Mouse (Mus musculus) forebrain, postnatal 0 days (tissue): ENCODE data around the gene Med12. TPM values are rescaled to one million over a fixed set of nuclear protein-coding genes. Genes with fewer than 3 reads are reported as not detected.

ENCODE experiments used
- ATAC-seq: fragments of 200-750 bp; cut with Nextera tagmentation; 2 replicates; pipeline ENCODE4 v1.8.0; 2017; ENCODE audit warnings: mild to moderate bottlenecking, moderate library complexity
- DNase-seq: peaks from one replicate; pipeline ENCODE4 v3.0.0-alpha.2; 2015
- H3K27ac ChIP-seq: fragments of 300-500 bp; sonication (generic); 2 replicates; pipeline ENCODE4 v1.5.1; 2014; ENCODE audit warnings: low read depth, mild to moderate bottlenecking, antibody characterized with exemption, low read length, moderate library complexity, mixed read lengths
- H3K27me3 ChIP-seq: fragments of 300-500 bp; sonication (generic); 2 replicates; pipeline ENCODE4 v1.6.1; 2014; ENCODE audit warnings: mild to moderate bottlenecking, low read length, mixed read lengths; ENCODE audit not compliant: insufficient read depth
- H3K36me3 ChIP-seq: fragments of 300-500 bp; sonication (generic); 2 replicates; pipeline ENCODE4 v1.6.1; 2014; ENCODE audit warnings: mild to moderate bottlenecking, moderate library complexity; ENCODE audit not compliant: insufficient read depth
- H3K4me1 ChIP-seq: fragments of 300-500 bp; sonication (generic); 2 replicates; pipeline ENCODE4 v1.6.1; 2014; ENCODE audit warnings: antibody characterized with exemption; ENCODE audit not compliant: insufficient read depth
- H3K4me2 ChIP-seq: fragments of 300-500 bp; sonication (generic); 2 replicates; pipeline ENCODE4 v1.6.1; 2014; ENCODE audit warnings: low read depth, mild to moderate bottlenecking, moderate library complexity
- H3K4me3 ChIP-seq: fragments of 300-500 bp; sonication (generic); 2 replicates; pipeline ENCODE4 v1.5.1; 2014; ENCODE audit warnings: low read depth, low read length, mixed read lengths
- H3K9ac ChIP-seq: fragments of 300-500 bp; sonication (generic); 2 replicates; pipeline ENCODE4 v1.6.1; 2014; ENCODE audit warnings: mild to moderate bottlenecking
- H3K9me3 ChIP-seq: fragments of 300-500 bp; sonication (generic); 2 replicates; pipeline ENCODE4 v1.6.1; 2016; ENCODE audit warnings: low read length
- CTCF ChIP-seq: sonication (generic); IDR thresholded peaks from 2 replicates; pipeline ENCODE4 v1.5.1; 2016; ENCODE audit warnings: antibody characterized with exemption, control low read depth, low read depth
- WGBS: fragments of 180-500 bp; shearing (Covaris S2); extraction: QIAGEN DNeasy Blood & Tissue Kit; methylation state at CpG from one replicate; pipeline ENCODE4 v1.1.7; 2014; 5-methylcytosine and 5-hydroxymethylcytosine counted together
- polyA plus RNA-seq: library from polyadenylated mRNA; unstranded; fragments of >200 nt; fragmentation: Nextera tagmentation; extraction: Ambion mirVana; gene quantifications from 2 replicates; pipeline ENCODE4 v1.2.1, GENCODE M21; 2015
- total RNA-seq: library from RNA; depleted of rRNA; stranded (reverse); fragments of >200 nt; gene quantifications from 2 replicates; pipeline ENCODE4 v1.2.3, GENCODE M21; 2014

The Med12 gene
- total and polyA plus RNA-seq, 2 experiments from 2014 or later = 14.4 to 35.7 TPM

- Histone ChIP-seq H3K36me3 (peaks cover 42% of the 10 kb centered on the region; the same call in 1 of the 2 replicates), H3K9ac (no peak overlapping the region), H3K27ac (no peak overlapping the region), H3K27me3 (no peaks in the 10 kb centered on the region), H3K4me1 (no peaks in the 10 kb centered on the region), H3K9me3 (no peaks in the 10 kb centered on the region), H3K4me2 (no peak overlapping the region), H3K4me3 (no peak overlapping the region)
- no peak for TF ChIP-seq CTCF
- DNase-seq = no peak
- 90% methylated on average over 14 of the region's 14 CpGs for WGBS
- no peak for ATAC-seq
Observed at GRCm38 (mm10) chrX:101285953-101286670, 12.3 kb downstream of the Med12 start.

GRCm38 (mm10) chrX:101287543-101287942 is 13.7 kb downstream of the Med12 start:
- DNase-seq (no peak), ATAC-seq (no peak)
- peaks cover 41% of the 10 kb centered on the region; the same call in 1 of the 2 replicates for H3K36me3 ChIP-seq
- no peaks in the 10 kb centered on the region for H3K9me3 ChIP-seq
- no peak for TF ChIP-seq CTCF
- H3K27ac ChIP-seq = no peak overlapping the region
- no peak overlapping the region for H3K4me3 ChIP-seq
- no peak overlapping the region for H3K9ac ChIP-seq
- WGBS = 91% methylated on average over 3 of the region's 3 CpGs
- no peaks in the 10 kb centered on the region for H3K4me1 ChIP-seq
- H3K4me2 ChIP-seq = no peak overlapping the region
- H3K27me3 ChIP-seq = no peaks in the 10 kb centered on the region

- no peak overlapping the region for H3K27ac ChIP-seq
- ATAC-seq (no peak), DNase-seq (no peak)
- no peaks in the 10 kb centered on the region for H3K4me1 ChIP-seq
- no peaks in the 10 kb centered on the region for H3K9me3 ChIP-seq
- no peak for TF ChIP-seq CTCF
- H3K4me2 ChIP-seq = no peak overlapping the region
- WGBS = 93% methylated on average over 6 of the region's 6 CpGs
- H3K36me3 ChIP-seq = peaks cover 44% of the 10 kb centered on the region; the same call in 1 of the 2 replicates
- H3K27me3 ChIP-seq = no peaks in the 10 kb centered on the region
- no peak overlapping the region for H3K4me3 ChIP-seq
- no peak overlapping the region for H3K9ac ChIP-seq
Observed at GRCm38 (mm10) chrX:101288432-101288831, 14.6 kb downstream of the Med12 start.

GRCm38 (mm10) chrX:101289037-101289436 is 15.2 kb downstream of the Med12 start:
- Histone ChIP-seq H3K4me3 (no peak overlapping the region), H3K9ac (no peak overlapping the region), H3K4me1 (no peaks in the 10 kb centered on the region), H3K4me2 (no peak overlapping the region), H3K9me3 (no peaks in the 10 kb centered on the region), H3K27ac (no peak overlapping the region), H3K36me3 (peaks cover 48% of the 10 kb centered on the region), H3K27me3 (no peaks in the 10 kb centered on the region)
- 84% methylated on average over 7 of the region's 7 CpGs for WGBS
- no peak for ATAC-seq
- no peak for TF ChIP-seq CTCF
- no peak for DNase-seq

- H3K4me2 ChIP-seq = no peak overlapping the region
- H3K4me1 ChIP-seq = no peaks in the 10 kb centered on the region
- H3K36me3 ChIP-seq = peaks cover 49% of the 10 kb centered on the region
- no peaks in the 10 kb centered on the region for H3K27me3 ChIP-seq
- H3K9ac ChIP-seq = no peak overlapping the region
- no peak for ATAC-seq
- DNase-seq = no peak
- no peaks in the 10 kb centered on the region for H3K9me3 ChIP-seq
- no peak overlapping the region for H3K4me3 ChIP-seq
- WGBS = 86% methylated on average over 10 of the region's 10 CpGs
- no peak for TF ChIP-seq CTCF
- no peak overlapping the region for H3K27ac ChIP-seq
Observed at GRCm38 (mm10) chrX:101290111-101290510, 16.3 kb downstream of the Med12 start.

DNA sequence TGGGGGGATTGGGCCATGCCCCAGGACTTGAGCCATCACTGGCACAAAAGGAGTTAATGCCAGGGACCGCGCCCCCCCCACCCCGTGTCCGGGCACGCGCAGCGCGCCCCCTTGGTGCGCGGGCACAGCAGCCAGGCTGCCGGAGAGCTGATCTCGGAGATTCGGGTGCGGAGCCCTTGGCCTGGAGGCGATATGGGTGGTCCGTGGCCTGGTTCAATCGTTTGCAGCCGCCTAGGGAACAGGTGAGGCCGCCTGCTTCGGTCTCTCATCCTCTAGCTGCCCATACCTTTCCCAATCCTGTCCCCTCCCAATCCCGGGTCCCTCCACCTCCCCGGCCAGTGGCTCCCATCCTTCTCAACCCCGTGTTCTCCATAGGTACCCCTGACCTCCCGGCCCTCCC is 25.2 kb downstream of the Med12 start, which contains the start of gene Nlgn3:
Nlgn3 (plus strand) TSS at position 114 of the 400 bp plus-strand sequence.
- H3K36me3 ChIP-seq = peaks cover 4% of the 10 kb centered on the region
- ATAC-seq (peak; percentile 21), DNase-seq (peak; percentile 75)
- H3K4me1 ChIP-seq = no peaks in the 10 kb centered on the region
- H3K27me3 ChIP-seq = no peaks in the 10 kb centered on the region
- H3K27ac ChIP-seq = peak within 1 kb of the TSS; percentile 83
- peak within 1 kb of the TSS; percentile 50 for H3K4me3 ChIP-seq
- peak within 1 kb of the TSS; percentile 50 for H3K4me2 ChIP-seq
- no peak for TF ChIP-seq CTCF
- H3K9ac ChIP-seq = peak within 1 kb of the TSS; percentile 72
- 24% methylated on average over 22 of the region's 24 CpGs for WGBS
- H3K9me3 ChIP-seq = no peaks in the 10 kb centered on the region
